Mouse (Mus musculus): ENCODE data around the gene Stat3. TPM values are rescaled to one million over a fixed set of nuclear protein-coding genes. Genes with fewer than 3 reads are reported as not detected.

Gene Stat3
- polyA plus RNA-seq, 1 experiment from 2014 or later: 43.5 TPM

GRCm38 (mm10) chr11:100968501-100968900 is 29.2 kb upstream of the Stat3 start:
- Histone ChIP-seq H3K36me3 (ENCODE audit: control insufficient read depth, insufficient read depth, low read length) (no peaks in the 10 kb centered on the region; the same call in 1 of the 2 replicates), H3K4me2 (replicated peaks; ENCODE audit: low read depth, low read length) (peak overlapping the region; percentile 74), H3K9ac (replicated peaks; ENCODE audit: low read depth, low read length) (peak overlapping the region; percentile 87), H3K27ac (ENCODE audit: low read length) (peak overlapping the region; percentile 95; the same call in 1 of the 2 replicates), H3K4me3 (ENCODE audit: low read depth, low read length) (peak overlapping the region; percentile 70), H3K9me3 (ENCODE audit: control insufficient read depth, low read depth, low read length) (no peaks in the 10 kb centered on the region), H3K4me1 (ENCODE audit: control insufficient read depth, insufficient read depth, low read length) (peaks cover 37% of the 10 kb centered on the region), H3K27me3 (ENCODE audit: control insufficient read depth, insufficient read depth, low read length) (no peaks in the 10 kb centered on the region)
- no peak for ATAC-seq (ENCODE audit: insufficient number of reproducible peaks, insufficient read depth, low FRiP score, low read depth)
- WGBS: 69% methylated on average over 5 of the region's 5 CpGs

- Histone ChIP-seq H3K27me3 (ENCODE audit: control insufficient read depth, insufficient read depth, low read length) (no peaks in the 10 kb centered on the region), H3K4me1 (ENCODE audit: control insufficient read depth, insufficient read depth, low read length) (peaks cover 42% of the 10 kb centered on the region), H3K4me3 (ENCODE audit: low read depth, low read length) (peak overlapping the region; percentile 70), H3K9me3 (ENCODE audit: control insufficient read depth, low read depth, low read length) (no peaks in the 10 kb centered on the region), H3K36me3 (ENCODE audit: control insufficient read depth, insufficient read depth, low read length) (no peaks in the 10 kb centered on the region; the same call in 1 of the 2 replicates), H3K9ac (replicated peaks; ENCODE audit: low read depth, low read length) (0 out of 2 replicates have a peak overlapping the region, but pooled peaks have one; percentile 11), H3K4me2 (replicated peaks; ENCODE audit: low read depth, low read length) (peak overlapping the region; percentile 74), H3K27ac (ENCODE audit: low read length) (no peak overlapping the region)
- ATAC-seq (ENCODE audit: insufficient number of reproducible peaks, insufficient read depth, low FRiP score, low read depth): no peak
- 83% methylated on average over 5 of the region's 5 CpGs for WGBS
These were observed 28.6 kb upstream of the Stat3 start for GRCm38 (mm10) chr11:100967881-100968420.

GRCm38 (mm10) chr11:100967376-100967775 is 28.0 kb upstream of the Stat3 start:
- WGBS: 58% methylated on average over 5 of the region's 5 CpGs
- Histone ChIP-seq H3K4me2 (replicated peaks; ENCODE audit: low read depth, low read length) (peak overlapping the region; percentile 74), H3K27ac (ENCODE audit: low read length) (no peak overlapping the region), H3K9ac (replicated peaks; ENCODE audit: low read depth, low read length) (no peak overlapping the region), H3K9me3 (ENCODE audit: control insufficient read depth, low read depth, low read length) (no peaks in the 10 kb centered on the region), H3K4me3 (ENCODE audit: low read depth, low read length) (peak overlapping the region; percentile 3; the same call in 1 of the 2 replicates), H3K4me1 (ENCODE audit: control insufficient read depth, insufficient read depth, low read length) (peaks cover 48% of the 10 kb centered on the region), H3K27me3 (ENCODE audit: control insufficient read depth, insufficient read depth, low read length) (no peaks in the 10 kb centered on the region), H3K36me3 (ENCODE audit: control insufficient read depth, insufficient read depth, low read length) (no peaks in the 10 kb centered on the region; the same call in 1 of the 2 replicates)
- no peak for ATAC-seq (ENCODE audit: insufficient number of reproducible peaks, insufficient read depth, low FRiP score, low read depth)

GRCm38 (mm10) chr11:100965760-100966159 is 26.4 kb upstream of the Stat3 start:
- peaks cover 49% of the 10 kb centered on the region for H3K4me1 ChIP-seq (ENCODE audit: control insufficient read depth, insufficient read depth, low read length)
- H3K9me3 ChIP-seq (ENCODE audit: control insufficient read depth, low read depth, low read length): no peaks in the 10 kb centered on the region
- no peaks in the 10 kb centered on the region; the same call in 1 of the 2 replicates for H3K36me3 ChIP-seq (ENCODE audit: control insufficient read depth, insufficient read depth, low read length)
- no peak overlapping the region for H3K4me3 ChIP-seq (ENCODE audit: low read depth, low read length)
- no peak for ATAC-seq (ENCODE audit: insufficient number of reproducible peaks, insufficient read depth, low FRiP score, low read depth)
- H3K27ac ChIP-seq (ENCODE audit: low read length): no peak overlapping the region
- no peak overlapping the region for H3K9ac ChIP-seq (replicated peaks; ENCODE audit: low read depth, low read length)
- H3K27me3 ChIP-seq (ENCODE audit: control insufficient read depth, insufficient read depth, low read length): no peaks in the 10 kb centered on the region
- 70% methylated on average over 6 of the region's 6 CpGs for WGBS
- H3K4me2 ChIP-seq (replicated peaks; ENCODE audit: low read depth, low read length): no peak overlapping the region

GRCm38 (mm10) chr11:100964901-100965542 is 25.7 kb upstream of the Stat3 start:
- Histone ChIP-seq H3K27me3 (ENCODE audit: control insufficient read depth, insufficient read depth, low read length) (no peaks in the 10 kb centered on the region), H3K9me3 (ENCODE audit: control insufficient read depth, low read depth, low read length) (no peaks in the 10 kb centered on the region), H3K4me3 (ENCODE audit: low read depth, low read length) (no peak overlapping the region), H3K4me1 (ENCODE audit: control insufficient read depth, insufficient read depth, low read length) (peaks cover 54% of the 10 kb centered on the region), H3K9ac (replicated peaks; ENCODE audit: low read depth, low read length) (no peak overlapping the region), H3K27ac (ENCODE audit: low read length) (peak overlapping the region; percentile 18; the same call in 1 of the 2 replicates), H3K36me3 (ENCODE audit: control insufficient read depth, insufficient read depth, low read length) (no peaks in the 10 kb centered on the region; the same call in 1 of the 2 replicates), H3K4me2 (replicated peaks; ENCODE audit: low read depth, low read length) (no peak overlapping the region)
- no peak for ATAC-seq (ENCODE audit: insufficient number of reproducible peaks, insufficient read depth, low FRiP score, low read depth)
- WGBS: 82% methylated on average over 6 of the region's 6 CpGs

GRCm38 (mm10) chr11:100964180-100964579 is 24.8 kb upstream of the Stat3 start:
- no peak overlapping the region for H3K9ac ChIP-seq (replicated peaks; ENCODE audit: low read depth, low read length)
- peaks cover 58% of the 10 kb centered on the region for H3K4me1 ChIP-seq (ENCODE audit: control insufficient read depth, insufficient read depth, low read length)
- no peak overlapping the region for H3K4me2 ChIP-seq (replicated peaks; ENCODE audit: low read depth, low read length)
- H3K9me3 ChIP-seq (ENCODE audit: control insufficient read depth, low read depth, low read length): no peaks in the 10 kb centered on the region
- H3K27ac ChIP-seq (ENCODE audit: low read length): peak overlapping the region; percentile 18
- WGBS: 83% methylated on average over 7 of the region's 7 CpGs
- no peak overlapping the region for H3K4me3 ChIP-seq (ENCODE audit: low read depth, low read length)
- H3K27me3 ChIP-seq (ENCODE audit: control insufficient read depth, insufficient read depth, low read length): no peaks in the 10 kb centered on the region
- no peaks in the 10 kb centered on the region; the same call in 1 of the 2 replicates for H3K36me3 ChIP-seq (ENCODE audit: control insufficient read depth, insufficient read depth, low read length)
- ATAC-seq (ENCODE audit: insufficient number of reproducible peaks, insufficient read depth, low FRiP score, low read depth): no peak

- Histone ChIP-seq H3K4me1 (ENCODE audit: control insufficient read depth, insufficient read depth, low read length) (peaks cover 54% of the 10 kb centered on the region), H3K27me3 (ENCODE audit: control insufficient read depth, insufficient read depth, low read length) (peaks cover 4% of the 10 kb centered on the region), H3K36me3 (ENCODE audit: control insufficient read depth, insufficient read depth, low read length) (peaks cover 4% of the 10 kb centered on the region), H3K4me2 (replicated peaks; ENCODE audit: low read depth, low read length) (no peak overlapping the region), H3K27ac (ENCODE audit: low read length) (peak overlapping the region; percentile 76; the same call in 1 of the 2 replicates), H3K9me3 (ENCODE audit: control insufficient read depth, low read depth, low read length) (no peaks in the 10 kb centered on the region), H3K9ac (replicated peaks; ENCODE audit: low read depth, low read length) (no peak overlapping the region), H3K4me3 (ENCODE audit: low read depth, low read length) (no peak overlapping the region)
- ATAC-seq (ENCODE audit: insufficient number of reproducible peaks, insufficient read depth, low FRiP score, low read depth): no peak
- WGBS: 65% methylated on average over 9 of the region's 9 CpGs
These were observed 24.3 kb upstream of the Stat3 start for GRCm38 (mm10) chr11:100963647-100964046.

- Histone ChIP-seq H3K27ac (ENCODE audit: low read length) (peak overlapping the region; percentile 76; the same call in 1 of the 2 replicates), H3K4me2 (replicated peaks; ENCODE audit: low read depth, low read length) (no peak overlapping the region), H3K4me1 (ENCODE audit: control insufficient read depth, insufficient read depth, low read length) (peaks cover 44% of the 10 kb centered on the region)
These were observed 23.1 kb upstream of the Stat3 start for GRCm38 (mm10) chr11:100962371-100962911.

More at GRCm38 (mm10) chr11:100962371-100962911, 23.1 kb upstream of the Stat3 start:
- H3K36me3 ChIP-seq (ENCODE audit: control insufficient read depth, insufficient read depth, low read length): peaks cover 13% of the 10 kb centered on the region
- no peak overlapping the region for H3K9ac ChIP-seq (replicated peaks; ENCODE audit: low read depth, low read length)
- 59% methylated on average over 9 of the region's 9 CpGs for WGBS
- H3K9me3 ChIP-seq (ENCODE audit: control insufficient read depth, low read depth, low read length): no peaks in the 10 kb centered on the region
- ATAC-seq (ENCODE audit: insufficient number of reproducible peaks, insufficient read depth, low FRiP score, low read depth): peak; percentile 31; the same call in 1 of the 2 replicates
- H3K4me3 ChIP-seq (ENCODE audit: low read depth, low read length): no peak overlapping the region
- H3K27me3 ChIP-seq (ENCODE audit: control insufficient read depth, insufficient read depth, low read length): peaks cover 13% of the 10 kb centered on the region

Measured in stomach, embryonic 14.5 days (tissue).